Mouse (Mus musculus) ES-E14 (cell line): ENCODE data around the gene Ptprn2. TPM values are rescaled to one million over a fixed set of nuclear protein-coding genes. Genes with fewer than 3 reads are reported as not detected.

Source experiments
- DNase-seq: peaks from one replicate; pipeline ENCODE4 v3.0.0-alpha.2; 2013; ENCODE audit warnings: low read depth, low spot score
- H3K27ac ChIP-seq: 2 replicates; pipeline ENCODE4 v1.5.1; 2012; ENCODE audit warnings: low read depth, mild to moderate bottlenecking, low read length, moderate library complexity, mixed read lengths; ENCODE audit not compliant: poor library complexity, insufficient read depth, severe bottlenecking
- H3K36me3 ChIP-seq: 2 replicates; pipeline ENCODE4 v1.6.1; 2012; ENCODE audit warnings: mild to moderate bottlenecking, low read length, moderate library complexity, mixed read lengths; ENCODE audit not compliant: control insufficient read depth, poor library complexity, insufficient read depth, severe bottlenecking
- H3K4me1 ChIP-seq, 2 experiments: fragments of 150-350 bp in 1 of 2; sonication (generic) in 1 of 2; 2 replicates each; pipeline ENCODE4 v1.6.1; 2012; ENCODE audit warnings: low read length in 2 of 2, mild to moderate bottlenecking in 1 of 2, mixed read lengths in 1 of 2; ENCODE audit not compliant: control insufficient read depth in 2 of 2, insufficient read depth in 2 of 2, poor library complexity in 1 of 2
- H3K4me3 ChIP-seq, 2 experiments: fragments of 150-350 bp in 1 of 2; sonication (generic) in 1 of 2; 2 replicates each; pipeline ENCODE4 v1.5.1; 2012; ENCODE audit warnings: low read length in 2 of 2, low read depth in 1 of 2, mild to moderate bottlenecking in 1 of 2, mixed read lengths in 1 of 2; ENCODE audit not compliant: insufficient read depth in 1 of 2, poor library complexity in 1 of 2, severe bottlenecking in 1 of 2
- H3K9ac ChIP-seq: 2 replicates; pipeline ENCODE4 v1.6.1; 2012; ENCODE audit warnings: low read depth, mild to moderate bottlenecking, low read length, mixed read lengths; ENCODE audit not compliant: poor library complexity, insufficient read depth, severe bottlenecking
- H3K9me3 ChIP-seq: fragments of 150-350 bp; sonication (generic); 2 replicates; pipeline ENCODE4 v1.6.1; 2012; ENCODE audit warnings: low read depth, mild to moderate bottlenecking, low read length; ENCODE audit not compliant: control insufficient read depth, insufficient read depth
- CHD2 ChIP-seq: IDR thresholded peaks from 2 replicates; pipeline ENCODE4 v1.6.1; 2014; ENCODE audit warnings: mild to moderate bottlenecking, low read depth, low read length, inconsistent platforms
- HCFC1 ChIP-seq: IDR thresholded peaks from 2 replicates; pipeline ENCODE4 v1.6.1; 2012; ENCODE audit warnings: low read length, inconsistent platforms, borderline replicate concordance; ENCODE audit not compliant: insufficient read depth
- MAFK ChIP-seq: IDR thresholded peaks from 2 replicates; pipeline ENCODE4 v1.6.1; 2014; ENCODE audit warnings: mild to moderate bottlenecking, low read depth, low read length, inconsistent platforms; ENCODE audit not compliant: insufficient read depth
- ZC3H11A ChIP-seq: IDR thresholded peaks from 2 replicates; pipeline ENCODE4 v1.6.1; 2012; ENCODE audit warnings: low read depth, mild to moderate bottlenecking, inconsistent platforms, low read length, borderline replicate concordance
- ZNF384 ChIP-seq: IDR thresholded peaks from 2 replicates; pipeline ENCODE4 v1.6.1; 2012; ENCODE audit warnings: low read depth, low read length, inconsistent platforms
- in situ Hi-C, 2 experiments: fragments of 600-800 bp; cut with MboI; formaldehyde crosslinking; loops; one replicate each; pipeline ENCODE4 v1.15.1; 2025; ENCODE audit warnings: low sequenced_read_pairs in 2 of 2, inconsistent platforms in 1 of 2; ENCODE audit not compliant: unreplicated experiment in 2 of 2
- total RNA-seq: library from RNA; depleted of rRNA; stranded (reverse); fragments of 300-350 nt; gene quantifications from 2 replicates; pipeline ENCODE4 v1.2.3, GENCODE M21; 2012

The Ptprn2 gene
- total RNA-seq, 1 experiment: 0.40 TPM

- TF ChIP-seq MAFK (no peak), ZC3H11A (no peak), ZNF384 (no peak), CHD2 (no peak), HCFC1 (no peak)
- no peaks in the 10 kb centered on the region for H3K36me3 ChIP-seq
- no peak overlapping the region for H3K9ac ChIP-seq
- H3K4me3 ChIP-seq: no peak overlapping the region
- H3K27ac ChIP-seq: no peak overlapping the region
- in situ Hi-C loops: no loop called here
- H3K4me1 ChIP-seq: no peaks in the 10 kb centered on the region
- DNase-seq: no peak
- no peaks in the 10 kb centered on the region for H3K9me3 ChIP-seq
These were observed 66.0 kb downstream of the Ptprn2 start for GRCm38 (mm10) chr12:116551516-116551915.

- H3K9me3 ChIP-seq: no peaks in the 10 kb centered on the region
- in situ Hi-C loops: no loop called here
- no peak overlapping the region for H3K27ac ChIP-seq
- no peak overlapping the region for H3K4me3 ChIP-seq
- H3K4me1 ChIP-seq: no peaks in the 10 kb centered on the region
- no peak overlapping the region for H3K9ac ChIP-seq
- DNase-seq: no peak
- no peak for TF ChIP-seq ZNF384
- TF ChIP-seq HCFC1: no peak
- no peak for TF ChIP-seq MAFK
- H3K36me3 ChIP-seq: no peaks in the 10 kb centered on the region
These were observed 66.8 kb downstream of the Ptprn2 start for GRCm38 (mm10) chr12:116552306-116552705.

- in situ Hi-C loops: no loop called here
- Histone ChIP-seq H3K27ac (no peak overlapping the region), H3K36me3 (no peaks in the 10 kb centered on the region), H3K4me1 (no peaks in the 10 kb centered on the region), H3K4me3 (no peak overlapping the region), H3K9me3 (no peaks in the 10 kb centered on the region), H3K9ac (no peak overlapping the region)
- TF ChIP-seq ZC3H11A: no peak
- TF ChIP-seq HCFC1: no peak
- no peak for TF ChIP-seq ZNF384
- TF ChIP-seq MAFK: no peak
- no peak for TF ChIP-seq CHD2
- no peak for DNase-seq
These were observed 67.8 kb downstream of the Ptprn2 start for GRCm38 (mm10) chr12:116553361-116553760.

DNA sequence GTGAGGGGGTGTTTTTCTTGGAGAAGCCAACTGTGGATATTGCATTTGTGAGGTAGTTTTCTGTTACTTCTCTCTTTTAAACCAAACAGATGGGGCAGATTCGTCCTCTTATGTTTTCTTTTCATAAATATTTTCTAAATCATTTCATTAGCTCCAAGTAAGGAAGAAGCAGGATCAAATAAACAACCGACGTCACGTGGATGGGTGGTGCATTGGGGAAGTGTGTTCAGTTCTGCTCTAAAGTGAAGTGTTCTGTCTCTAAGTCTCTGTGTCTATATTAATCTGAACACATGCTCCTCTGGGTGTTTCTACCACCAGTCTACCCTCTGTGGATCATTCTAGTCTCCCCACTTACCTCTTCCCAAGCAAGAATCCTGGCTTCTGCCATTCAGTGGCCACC, 70.4 kb downstream of the Ptprn2 start:
- in situ Hi-C loops: no loop called here
- Histone ChIP-seq H3K9me3 (no peaks in the 10 kb centered on the region), H3K4me3 (no peak overlapping the region), H3K9ac (no peak overlapping the region), H3K4me1 (no peaks in the 10 kb centered on the region), H3K27ac (no peak overlapping the region), H3K36me3 (no peaks in the 10 kb centered on the region)
- no peak for DNase-seq
- TF ChIP-seq CHD2 (no peak), ZNF384 (no peak), MAFK (no peak), HCFC1 (no peak), ZC3H11A (no peak)

- TF ChIP-seq MAFK (no peak), CHD2 (no peak), ZNF384 (no peak), HCFC1 (no peak), ZC3H11A (no peak)
- in situ Hi-C loops: no loop called here
- no peaks in the 10 kb centered on the region for H3K9me3 ChIP-seq
These were observed 78.9 kb downstream of the Ptprn2 start for GRCm38 (mm10) chr12:116564441-116564840.

More at GRCm38 (mm10) chr12:116564441-116564840, 78.9 kb downstream of the Ptprn2 start:
- no peaks in the 10 kb centered on the region for H3K4me1 ChIP-seq
- H3K4me3 ChIP-seq: no peak overlapping the region
- no peak overlapping the region for H3K27ac ChIP-seq
- H3K36me3 ChIP-seq: no peaks in the 10 kb centered on the region
- DNase-seq: no peak
- H3K9ac ChIP-seq: no peak overlapping the region
